Mouse (Mus musculus): ENCODE results near the gene Gsto1. TPM values are rescaled to one million over a fixed set of nuclear protein-coding genes. Genes with fewer than 3 reads are reported as not detected.

Gsto1 gene
- polyA plus RNA-seq, 1 experiment from 2014 or later = 110 TPM

- WGBS = 90% methylated on average over 3 of the region's 3 CpGs
These were observed 7.8 kb downstream of the Gsto1 start for GRCm38 (mm10) chr19:47862581-47862980.

GRCm38 (mm10) chr19:47864051-47864450 is 9.3 kb downstream of the Gsto1 start:
- peaks cover 9% of the 10 kb centered on the region for H3K4me1 ChIP-seq
- no peak for ATAC-seq (replicated peaks)
- H3K27ac ChIP-seq (replicated peaks) = no peak overlapping the region
- peaks cover 4% of the 10 kb centered on the region; the same call in 1 of the 2 replicates for H3K36me3 ChIP-seq
- no peak overlapping the region for H3K4me2 ChIP-seq (replicated peaks)
- H3K4me3 ChIP-seq = no peak overlapping the region
- WGBS = 97% methylated on average over 9 of the region's 9 CpGs
- no peaks in the 10 kb centered on the region for H3K9me3 ChIP-seq
- no peak overlapping the region for H3K9ac ChIP-seq (replicated peaks)
- H3K27me3 ChIP-seq = no peaks in the 10 kb centered on the region

More at GRCm38 (mm10) chr19:47862581-47862980, 7.8 kb downstream of the Gsto1 start:
- no peaks in the 10 kb centered on the region for H3K9me3 ChIP-seq
- H3K27ac ChIP-seq (replicated peaks) = no peak overlapping the region
- no peaks in the 10 kb centered on the region for H3K27me3 ChIP-seq
- no peak for ATAC-seq (replicated peaks)
- peaks cover 9% of the 10 kb centered on the region for H3K4me1 ChIP-seq
- H3K4me2 ChIP-seq (replicated peaks) = no peak overlapping the region
- no peak overlapping the region for H3K9ac ChIP-seq (replicated peaks)
- H3K4me3 ChIP-seq = no peak overlapping the region
- peaks cover 4% of the 10 kb centered on the region; the same call in 1 of the 2 replicates for H3K36me3 ChIP-seq

DNA sequence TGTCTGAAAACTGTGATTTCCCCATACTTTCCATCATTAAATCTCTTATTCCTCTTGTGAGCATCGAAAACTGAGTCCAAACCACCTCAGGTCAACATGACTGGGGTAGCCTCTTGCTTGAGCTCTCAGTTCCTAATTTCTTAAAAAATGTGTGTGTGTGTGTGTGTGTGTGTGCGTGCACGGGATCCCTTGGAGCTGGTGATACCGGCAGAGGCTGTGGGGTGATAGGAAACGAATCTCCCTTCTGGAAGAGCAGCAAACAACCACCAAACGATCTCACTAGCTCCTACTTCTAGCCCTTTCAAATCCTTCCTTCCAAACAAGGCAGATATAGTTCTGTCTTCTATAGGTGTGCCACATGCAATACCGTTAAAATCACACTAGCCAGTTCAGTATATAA is 10.0 kb downstream of the Gsto1 start:
- no peaks in the 10 kb centered on the region for H3K27me3 ChIP-seq
- no peaks in the 10 kb centered on the region for H3K9me3 ChIP-seq
- H3K4me2 ChIP-seq (replicated peaks) = peak overlapping the region; percentile 81
- WGBS = 80% methylated on average over 7 of the region's 7 CpGs
- peak overlapping the region; percentile 92; the same call in 1 of the 2 replicates for H3K27ac ChIP-seq (replicated peaks)
- H3K4me1 ChIP-seq = peaks cover 9% of the 10 kb centered on the region
- no peak; the same call in 1 of the 2 replicates for ATAC-seq (replicated peaks)
- H3K9ac ChIP-seq (replicated peaks) = peak overlapping the region; percentile 85
- 0 out of 2 replicates have a peak, but pooled peaks cover under 1% of the 10 kb centered on the region for H3K36me3 ChIP-seq
- peak overlapping the region; percentile 84 for H3K4me3 ChIP-seq

DNA sequence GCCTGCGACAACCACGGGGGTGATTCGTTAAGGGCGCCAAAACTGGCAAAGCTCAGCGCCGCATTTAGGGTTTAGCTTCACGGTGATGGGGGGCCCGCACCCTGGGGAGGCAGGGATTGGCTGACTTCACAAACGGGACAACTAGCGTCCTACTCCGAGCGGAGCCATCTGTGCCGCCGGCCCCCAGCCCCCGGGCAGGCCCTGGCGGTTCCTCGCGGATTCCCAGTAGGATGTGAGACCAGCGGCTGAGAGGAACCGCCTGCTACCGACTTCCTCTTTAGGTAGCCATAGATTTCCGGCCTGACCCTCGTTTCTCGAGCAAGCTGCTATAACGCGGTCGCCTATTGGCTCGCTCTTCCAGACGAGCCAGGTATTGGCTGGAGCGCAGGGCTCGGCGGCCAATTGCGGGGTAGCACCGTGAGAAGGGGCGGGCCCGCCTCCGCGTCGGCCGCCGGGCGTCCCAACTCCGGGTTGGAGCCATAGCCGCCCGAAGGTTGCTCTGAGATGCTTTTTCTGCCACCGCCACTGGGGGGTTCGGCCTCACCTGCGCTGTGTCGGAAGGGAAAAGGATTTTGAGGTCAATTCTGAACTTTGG is 10.7 kb downstream of the Gsto1 start, which contains the start of gene Gsto2:
TSS of gene Gsto2 (plus strand) at position 182 of the 595 bp plus-strand sequence.
- peak within 1 kb of the TSS; percentile 85 for H3K9ac ChIP-seq (replicated peaks)
- no peaks in the 10 kb centered on the region for H3K9me3 ChIP-seq
- H3K27me3 ChIP-seq = no peaks in the 10 kb centered on the region
- peak within 1 kb of the TSS; percentile 84 for H3K4me3 ChIP-seq
- under 1% methylated on average over 49 of the region's 49 CpGs for WGBS
- peak; percentile 100 for ATAC-seq (replicated peaks)
- peaks cover 9% of the 10 kb centered on the region for H3K4me1 ChIP-seq
- H3K27ac ChIP-seq (replicated peaks) = peak within 1 kb of the TSS; percentile 92
- no peaks in the 10 kb centered on the region for H3K36me3 ChIP-seq
- peak within 1 kb of the TSS; percentile 81 for H3K4me2 ChIP-seq (replicated peaks)

DNA sequence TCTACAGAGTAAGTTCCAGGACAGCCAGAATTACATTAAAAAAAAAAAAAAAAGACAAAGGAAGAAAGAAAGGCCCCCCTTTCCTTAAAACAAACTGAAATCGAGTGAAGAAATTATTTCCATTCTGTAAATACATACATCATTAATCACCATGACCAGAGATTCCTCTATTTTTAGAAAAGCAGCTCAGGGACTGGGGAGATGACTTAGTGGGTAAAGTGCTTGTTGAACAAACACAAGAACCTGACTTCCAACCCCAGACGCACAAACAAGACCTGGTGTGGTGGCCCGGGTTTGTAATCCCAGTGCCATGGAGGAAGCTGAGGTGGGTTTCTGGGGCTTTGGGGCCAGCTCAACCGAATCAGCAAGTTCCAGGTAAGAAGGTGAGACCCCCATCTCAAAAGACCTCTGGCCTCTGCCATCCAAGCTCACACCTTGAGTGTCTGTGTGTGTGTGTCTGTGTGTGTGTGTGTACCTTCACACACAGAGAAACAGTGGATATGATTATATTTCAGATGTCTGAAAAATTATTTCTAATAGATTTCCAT is 12.9 kb downstream of the Gsto1 start:
- no peak overlapping the region for H3K4me3 ChIP-seq
- no peaks in the 10 kb centered on the region for H3K27me3 ChIP-seq
- no peak for ATAC-seq (replicated peaks)
- no peak overlapping the region for H3K4me2 ChIP-seq (replicated peaks)
- H3K36me3 ChIP-seq = no peaks in the 10 kb centered on the region
- H3K9ac ChIP-seq (replicated peaks) = no peak overlapping the region
- H3K4me1 ChIP-seq = peaks cover 9% of the 10 kb centered on the region
- H3K9me3 ChIP-seq = no peaks in the 10 kb centered on the region
- 73% methylated on average over 4 of the region's 4 CpGs for WGBS
- H3K27ac ChIP-seq (replicated peaks) = no peak overlapping the region

DNA sequence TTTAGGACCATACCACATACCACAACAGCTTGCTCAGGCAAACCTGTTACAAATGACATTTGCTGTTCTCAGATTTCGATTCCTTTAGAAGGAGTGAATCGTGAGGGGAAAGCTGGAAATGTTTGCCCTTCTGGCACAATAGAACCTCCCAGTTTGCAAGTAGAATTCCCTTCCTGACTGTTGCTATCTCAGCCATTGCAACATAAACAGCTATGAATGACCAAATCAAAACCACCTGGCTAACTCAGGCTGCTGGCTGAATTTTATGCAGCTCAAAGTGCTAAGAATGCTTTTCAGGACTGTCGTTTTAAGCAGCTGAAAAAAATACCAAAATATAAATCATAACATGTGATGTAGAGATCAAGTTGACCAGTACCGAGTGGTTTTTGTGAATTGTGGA is 14.2 kb downstream of the Gsto1 start:
- ATAC-seq (replicated peaks) = no peak
- 75% methylated on average over 4 of the region's 4 CpGs for WGBS
- Histone ChIP-seq H3K4me3 (no peak overlapping the region), H3K36me3 (no peaks in the 10 kb centered on the region), H3K4me1 (peaks cover 9% of the 10 kb centered on the region), H3K27me3 (no peaks in the 10 kb centered on the region), H3K27ac (replicated peaks) (no peak overlapping the region), H3K4me2 (replicated peaks) (no peak overlapping the region), H3K9me3 (no peaks in the 10 kb centered on the region), H3K9ac (replicated peaks) (no peak overlapping the region)

- Histone ChIP-seq H3K9ac (replicated peaks) (no peak overlapping the region), H3K36me3 (no peaks in the 10 kb centered on the region), H3K9me3 (no peaks in the 10 kb centered on the region), H3K4me3 (no peak overlapping the region), H3K4me1 (peaks cover 9% of the 10 kb centered on the region), H3K4me2 (replicated peaks) (no peak overlapping the region), H3K27me3 (no peaks in the 10 kb centered on the region), H3K27ac (replicated peaks) (no peak overlapping the region)
- ATAC-seq (replicated peaks) = no peak
- 72% methylated on average over 3 of the region's 3 CpGs for WGBS
These were observed 14.7 kb downstream of the Gsto1 start for GRCm38 (mm10) chr19:47869516-47869915.

DNA sequence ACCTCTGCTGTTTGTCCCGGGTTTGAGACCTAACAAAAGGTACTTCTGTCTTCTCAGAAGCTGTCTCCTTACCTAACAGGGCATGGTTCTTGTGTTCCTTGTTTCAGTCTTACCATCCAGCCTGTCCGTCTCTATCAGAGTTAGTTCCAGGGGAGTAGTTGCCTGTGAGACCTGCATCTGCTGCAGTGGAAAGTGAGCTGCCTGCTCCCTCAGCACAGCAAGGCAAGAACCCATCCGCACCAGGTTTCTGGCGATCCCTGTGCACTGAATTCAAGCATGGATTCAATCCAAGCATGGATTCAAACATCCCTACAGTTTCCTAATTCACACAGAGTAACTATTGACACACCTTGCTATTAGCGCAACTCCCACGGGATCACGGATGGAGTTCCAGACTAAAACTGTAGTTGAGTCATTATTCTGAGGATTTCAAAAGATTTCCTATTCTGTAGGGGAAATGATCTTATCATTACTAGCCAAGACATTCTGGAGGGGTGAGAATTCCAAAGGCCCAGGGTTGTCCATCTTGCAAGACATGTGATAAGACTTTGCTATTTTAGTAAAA is 15.4 kb downstream of the Gsto1 start:
- ATAC-seq (replicated peaks) = no peak
- H3K4me3 ChIP-seq = no peak overlapping the region
- WGBS = 76% methylated on average over 7 of the region's 7 CpGs

DNA sequence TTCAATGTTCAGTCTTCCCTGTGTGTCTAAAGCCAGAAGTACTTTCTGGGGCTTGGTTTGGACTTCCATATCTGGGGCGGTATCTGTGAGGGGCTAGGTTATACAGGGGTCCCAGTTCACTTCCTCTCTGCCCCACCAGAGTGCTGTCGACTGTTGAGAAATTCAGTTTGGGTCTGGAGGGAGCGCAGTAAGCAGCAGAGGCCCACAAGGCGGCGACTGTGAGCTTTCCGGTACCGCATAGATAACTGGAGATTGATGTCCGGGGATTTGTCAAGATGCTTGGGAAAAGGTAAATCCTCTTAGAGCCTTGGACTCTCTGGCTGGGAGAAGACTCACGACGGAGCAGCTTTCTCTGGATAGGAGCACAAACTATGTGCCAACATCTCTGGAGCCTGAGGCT is 16.7 kb downstream of the Gsto1 start:
- no peak for ATAC-seq (replicated peaks)
- H3K9me3 ChIP-seq = no peaks in the 10 kb centered on the region
- no peak overlapping the region for H3K9ac ChIP-seq (replicated peaks)
- 26% methylated on average over 10 of the region's 10 CpGs for WGBS
- no peak overlapping the region for H3K4me2 ChIP-seq (replicated peaks)
- no peak overlapping the region for H3K4me3 ChIP-seq
- no peaks in the 10 kb centered on the region for H3K27me3 ChIP-seq
- no peaks in the 10 kb centered on the region for H3K4me1 ChIP-seq
- H3K36me3 ChIP-seq = no peaks in the 10 kb centered on the region
- no peak overlapping the region for H3K27ac ChIP-seq (replicated peaks)

More for the DNA sequence above, 15.4 kb downstream of the Gsto1 start:
- Histone ChIP-seq H3K4me1 (0 out of 2 replicates have a peak, but pooled peaks cover 4% of the 10 kb centered on the region), H3K9ac (replicated peaks) (no peak overlapping the region), H3K27me3 (no peaks in the 10 kb centered on the region), H3K27ac (replicated peaks) (no peak overlapping the region), H3K4me2 (replicated peaks) (no peak overlapping the region), H3K9me3 (no peaks in the 10 kb centered on the region), H3K36me3 (no peaks in the 10 kb centered on the region)

DNA sequence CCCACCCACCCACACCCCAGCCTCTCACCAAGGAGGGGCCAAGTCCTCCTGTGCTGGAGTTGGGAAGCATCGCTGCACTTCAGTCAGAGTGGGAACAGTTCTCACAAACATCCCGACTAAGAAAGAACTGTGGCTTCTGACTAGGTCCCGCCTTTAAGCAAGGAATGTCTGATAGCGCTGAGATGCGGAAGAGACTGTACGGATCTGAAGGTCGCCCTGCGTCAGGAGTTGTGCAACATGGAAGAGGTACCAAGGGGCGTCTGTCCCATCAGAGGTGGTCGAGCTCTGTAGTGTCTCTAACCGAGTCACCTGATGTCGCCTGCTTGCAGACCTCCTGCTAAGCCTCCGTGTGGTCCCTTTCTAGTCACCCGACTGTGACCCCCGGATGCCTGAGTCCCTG is 21.5 kb downstream of the Gsto1 start:
- H3K27me3 ChIP-seq = no peaks in the 10 kb centered on the region
- H3K4me3 ChIP-seq = no peak overlapping the region
- ATAC-seq (replicated peaks) = no peak
- no peak overlapping the region for H3K9ac ChIP-seq (replicated peaks)
- H3K4me1 ChIP-seq = no peaks in the 10 kb centered on the region
- WGBS = 83% methylated on average over 15 of the region's 15 CpGs
- H3K36me3 ChIP-seq = no peaks in the 10 kb centered on the region
- no peaks in the 10 kb centered on the region for H3K9me3 ChIP-seq
- no peak overlapping the region for H3K27ac ChIP-seq (replicated peaks)
- no peak overlapping the region for H3K4me2 ChIP-seq (replicated peaks)

DNA sequence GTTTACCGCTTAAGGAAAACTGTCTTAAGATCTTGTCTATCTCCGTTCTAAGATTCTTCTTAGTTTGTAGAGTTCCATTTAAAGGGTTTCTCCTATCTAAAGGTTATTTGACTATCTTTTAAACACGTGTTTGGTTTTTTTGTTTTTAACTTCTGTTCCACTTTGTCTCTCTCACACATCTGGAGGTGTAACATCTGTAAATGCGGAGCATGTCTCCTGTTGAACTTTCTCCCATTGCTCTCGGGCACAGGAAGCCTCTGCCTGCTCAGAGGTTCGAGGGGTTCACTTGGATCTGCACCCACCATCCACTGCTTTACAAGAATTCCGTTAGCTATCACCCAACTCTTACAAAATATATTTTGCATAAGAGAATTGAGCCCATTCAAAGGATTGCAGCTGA is 26.8 kb downstream of the Gsto1 start:
- H3K4me1 ChIP-seq = no peaks in the 10 kb centered on the region
- no peak overlapping the region for H3K27ac ChIP-seq (replicated peaks)
- no peak for ATAC-seq (replicated peaks)
- WGBS = 83% methylated on average over 7 of the region's 7 CpGs
- H3K4me2 ChIP-seq (replicated peaks) = no peak overlapping the region
- H3K27me3 ChIP-seq = no peaks in the 10 kb centered on the region
- H3K36me3 ChIP-seq = no peaks in the 10 kb centered on the region
- H3K9ac ChIP-seq (replicated peaks) = no peak overlapping the region
- no peaks in the 10 kb centered on the region for H3K9me3 ChIP-seq
- no peak overlapping the region for H3K4me3 ChIP-seq

DNA sequence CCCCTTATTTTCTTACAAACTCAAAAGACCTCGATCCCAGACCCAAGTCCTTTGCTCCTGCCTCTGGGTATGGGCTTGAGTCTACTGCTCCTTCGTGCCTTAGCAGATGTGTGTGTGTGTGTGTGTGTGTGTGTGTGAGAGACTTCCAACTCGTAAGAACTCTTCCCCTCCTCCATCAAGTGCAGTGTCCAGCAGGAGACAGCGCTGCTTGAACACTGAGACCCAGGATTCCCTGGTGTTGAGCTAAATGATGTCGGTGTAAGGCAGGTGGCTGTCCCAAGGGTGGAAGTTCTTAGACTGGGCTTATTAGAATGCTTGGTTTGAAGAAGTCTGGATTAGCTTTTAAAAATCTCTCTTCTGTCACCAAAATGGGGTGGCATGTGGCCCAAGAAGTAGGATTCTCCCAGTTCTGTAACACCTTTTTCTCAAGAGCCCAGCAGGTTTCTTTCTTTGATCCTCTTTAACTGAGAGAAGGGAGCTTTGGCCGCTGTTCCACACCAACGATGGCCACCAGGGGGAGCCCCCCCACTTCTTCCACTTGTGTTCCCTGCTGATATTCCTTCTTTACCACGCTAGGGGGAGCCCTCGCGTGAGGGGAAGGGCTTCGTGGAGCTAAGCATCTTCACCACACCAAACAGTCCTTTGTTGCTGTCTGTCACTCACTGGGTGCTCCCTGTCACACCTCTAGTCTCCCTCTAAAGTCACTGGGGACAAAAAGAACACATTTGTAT is 27.5 kb downstream of the Gsto1 start:
- ATAC-seq (replicated peaks) = peak; percentile 81
- Histone ChIP-seq H3K9ac (replicated peaks) (no peak overlapping the region), H3K27me3 (no peaks in the 10 kb centered on the region), H3K36me3 (no peaks in the 10 kb centered on the region), H3K4me3 (no peak overlapping the region), H3K4me2 (replicated peaks) (no peak overlapping the region), H3K4me1 (peaks cover 2% of the 10 kb centered on the region; the same call in 1 of the 2 replicates), H3K9me3 (no peaks in the 10 kb centered on the region), H3K27ac (replicated peaks) (no peak overlapping the region)
- 24% methylated on average over 11 of the region's 11 CpGs for WGBS

All from forebrain, embryonic 15.5 days (tissue).